Mouse (Mus musculus): ENCODE data around the gene Vps29.

GRCm38 (mm10) chr5:122318100-122318499, 36.1 kb upstream of the Vps29 start:
- TF ChIP-seq SRF (IDR thresholded peaks at IDR 0.05; ENCODE audit: control insufficient read depth, insufficient read length, low read depth) (no peak), POLR2A (IDR thresholded peaks at IDR 0.05; ENCODE audit: insufficient read length, low read depth) (no peak), MYOD1 (IDR thresholded peaks at IDR 0.05; ENCODE audit: control insufficient read depth in 1 of 3, insufficient read length in 2 of 3, low read depth in 2 of 3) (no peak), TCF12 (IDR thresholded peaks at IDR 0.05; ENCODE audit: insufficient read depth, poor library complexity, severe bottlenecking) (no peak), POLR2AphosphoS2 (IDR thresholded peaks at IDR 0.05; ENCODE audit: insufficient read length, low read depth) (no peak)
